Mouse (Mus musculus): Measurements from ENCODE around the gene Myt1.

- TF ChIP-seq CTCF (IDR thresholded peaks at IDR 0.05) (no peak), EP300 (IDR thresholded peaks at IDR 0.05) (no peak)
Measured at GRCm38 (mm10) chr2:181775786-181776185, 12.7 kb downstream of the Myt1 start.

Data from lung, postnatal 0 days (tissue).